Mouse (Mus musculus) neural tube, embryonic 12.5 days (tissue): ENCODE measurements around the gene Vmn1r17. TPM values are rescaled to one million over a fixed set of nuclear protein-coding genes. Genes with fewer than 3 reads are reported as not detected.
"Not testable (repeated sequence)": the region's sequence is repeated elsewhere in the genome, so short reads cannot be mapped to it uniquely, and the experiment has no call there.

Source experiments
- ATAC-seq: fragments of 200-750 bp; cut with Nextera tagmentation; 2 replicates; pipeline ENCODE4 v1.8.0; 2017; ENCODE audit warnings: low read depth, mild to moderate bottlenecking, moderate TSS enrichment, moderate library complexity; ENCODE audit not compliant: low FRiP score
- H3K27ac ChIP-seq: fragments of 300-500 bp; sonication (generic); 2 replicates; pipeline ENCODE4 v1.5.1; 2016
- H3K27me3 ChIP-seq: fragments of 300-500 bp; sonication (generic); replicated peaks from 2 replicates; pipeline ENCODE4 v1.6.1; 2016; ENCODE audit warnings: mild to moderate bottlenecking
- H3K36me3 ChIP-seq: fragments of 300-500 bp; sonication (generic); 2 replicates; pipeline ENCODE4 v1.6.1; 2016; ENCODE audit warnings: mild to moderate bottlenecking
- H3K4me1 ChIP-seq: fragments of 300-500 bp; sonication (generic); 2 replicates; pipeline ENCODE4 v1.6.1; 2016
- H3K4me2 ChIP-seq: fragments of 300-500 bp; sonication (generic); replicated peaks from 2 replicates; pipeline ENCODE4 v1.6.1; 2016; ENCODE audit warnings: mild to moderate bottlenecking
- H3K4me3 ChIP-seq: fragments of 300-500 bp; sonication (generic); 2 replicates; pipeline ENCODE4 v1.5.1; 2016
- H3K9ac ChIP-seq: fragments of 300-500 bp; sonication (generic); 2 replicates; pipeline ENCODE4 v1.6.1; 2016; ENCODE audit warnings: mild to moderate bottlenecking
- H3K9me3 ChIP-seq: fragments of 300-500 bp; sonication (generic); 2 replicates; pipeline ENCODE4 v1.6.1; 2016; ENCODE audit warnings: mild to moderate bottlenecking
- WGBS: fragments of 180-500 bp; shearing (Covaris S2); methylation state at CpG from one replicate; pipeline ENCODE4 v1.1.7; 2016; 5-methylcytosine and 5-hydroxymethylcytosine counted together
- polyA plus RNA-seq: library from polyadenylated mRNA; unstranded; fragments of >200 nt; fragmentation: Nextera tagmentation; extraction: Ambion mirVana; gene quantifications from 2 replicates; pipeline ENCODE4 v1.2.1, GENCODE M21; 2016

Vmn1r17 gene
- not detected in 2 replicates for polyA plus RNA-seq

DNA sequence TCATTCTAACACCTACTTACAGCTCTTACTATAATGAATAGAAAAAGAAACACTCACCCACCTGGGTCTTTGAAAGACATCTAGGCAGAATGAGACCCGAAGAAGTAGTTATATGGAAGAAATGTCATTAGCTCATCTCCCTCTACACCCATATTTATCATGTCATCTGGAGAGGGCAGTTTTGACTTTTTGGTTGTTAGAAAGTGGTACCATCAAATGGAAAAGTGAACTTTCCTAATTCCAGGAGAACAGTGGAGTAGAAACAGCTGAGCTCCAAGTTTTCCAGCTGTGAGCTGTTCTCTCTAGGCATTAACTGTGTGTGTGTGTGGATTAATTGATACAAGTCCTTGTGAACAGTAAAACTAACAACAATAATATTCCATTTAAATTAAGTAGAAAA lies at the start of gene Vmn1r17:
Vmn1r17 (minus strand) TSS at position 101 of the 400 bp plus-strand sequence.
- Histone ChIP-seq H3K4me3 (no peak within 1 kb of the TSS), H3K4me2 (no peak within 1 kb of the TSS), H3K27me3 (no peaks in the 10 kb centered on the region), H3K9ac (no peak within 1 kb of the TSS), H3K9me3 (no peaks in the 10 kb centered on the region), H3K27ac (no peak within 1 kb of the TSS), H3K36me3 (no peaks in the 10 kb centered on the region), H3K4me1 (no peaks in the 10 kb centered on the region)
- ATAC-seq = no peak
- 90% methylated on average over 1 of the region's 1 CpGs for WGBS

DNA sequence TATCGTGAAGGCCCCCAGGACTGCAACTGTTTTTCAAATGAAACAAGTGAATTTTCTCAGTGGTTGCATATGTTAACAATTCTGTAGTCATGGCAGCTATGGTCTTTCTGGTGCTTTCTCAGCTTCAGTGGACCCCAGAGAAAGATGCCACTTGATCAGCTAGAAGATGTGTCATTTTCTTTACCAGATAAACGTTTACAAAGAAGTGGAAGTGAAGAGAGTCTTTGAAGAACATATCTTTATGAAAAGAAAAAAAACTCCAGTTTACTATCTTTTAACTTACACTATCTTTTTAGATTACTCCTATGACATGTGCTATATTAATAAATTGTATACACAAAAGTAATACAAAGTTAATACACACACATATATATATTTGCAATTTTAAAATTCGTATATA lies 40.0 kb upstream of the Vmn1r17 start, which contains the start of gene Vmn1r19:
Vmn1r19 (plus strand) TSS at position 301 of the 400 bp plus-strand sequence.
- not testable (repeated sequence) for H3K4me2 ChIP-seq, H3K36me3 ChIP-seq, ATAC-seq, H3K27ac ChIP-seq, H3K9me3 ChIP-seq, H3K9ac ChIP-seq, H3K4me1 ChIP-seq, H3K27me3 ChIP-seq, H3K4me3 ChIP-seq
- 72% methylated on average over 3 of the region's 3 CpGs for WGBS

DNA sequence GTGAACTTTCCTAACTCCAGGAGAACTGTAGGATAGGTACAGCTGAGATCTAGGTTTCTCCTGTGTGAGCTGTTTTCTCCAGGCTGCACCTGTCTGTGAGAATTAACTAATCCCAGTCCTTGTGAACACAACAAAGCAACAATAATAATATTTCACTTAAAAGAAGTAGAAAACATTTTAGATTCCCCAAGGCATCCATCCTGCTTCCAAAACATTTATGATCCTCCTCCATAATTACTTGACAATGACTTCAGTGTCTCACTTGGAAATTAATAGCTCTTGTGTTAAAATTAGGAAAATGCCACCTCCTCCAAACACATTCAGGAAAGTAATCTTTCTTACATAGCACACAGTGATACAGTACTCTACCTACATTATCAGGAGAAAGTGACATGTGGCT lies 32.2 kb upstream of the Vmn1r17 start, which contains the start of gene Vmn1r18:
Vmn1r18 (minus strand) TSS at position 101 of the 400 bp plus-strand sequence.
- Histone ChIP-seq H3K27me3 (no peaks in the 10 kb centered on the region), H3K27ac (no peak within 1 kb of the TSS), H3K4me3 (no peak within 1 kb of the TSS), H3K4me2 (no peak within 1 kb of the TSS), H3K4me1 (no peaks in the 10 kb centered on the region), H3K9me3 (no peaks in the 10 kb centered on the region), H3K36me3 (no peaks in the 10 kb centered on the region), H3K9ac (no peak within 1 kb of the TSS)
- ATAC-seq = no peak

DNA sequence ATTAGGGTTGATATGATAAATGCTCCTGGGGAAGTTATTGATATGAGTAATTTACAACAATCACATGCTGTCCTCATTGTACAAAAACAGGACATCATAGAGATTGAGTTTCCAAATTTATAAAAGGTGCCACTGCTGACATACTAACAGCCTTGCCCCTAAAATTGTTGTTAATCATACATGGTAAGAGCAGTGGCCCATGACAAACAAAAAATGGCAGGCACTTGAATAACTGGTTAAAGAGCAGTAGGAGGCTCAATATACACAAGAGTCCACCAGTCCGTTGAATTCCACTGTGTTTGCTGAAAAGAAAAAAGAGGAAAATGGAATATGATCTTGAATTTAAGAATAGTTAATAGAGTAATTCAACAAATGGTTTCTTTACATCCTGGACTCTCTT lies 4.0 kb upstream of the Vmn1r17 start:
- Histone ChIP-seq H3K4me2 (no peak overlapping the region), H3K27me3 (no peaks in the 10 kb centered on the region), H3K27ac (no peak overlapping the region), H3K9ac (no peak overlapping the region), H3K9me3 (no peaks in the 10 kb centered on the region), H3K36me3 (no peaks in the 10 kb centered on the region), H3K4me3 (no peak overlapping the region), H3K4me1 (no peaks in the 10 kb centered on the region)
- WGBS = 86% methylated on average over 1 of the region's 1 CpGs
- ATAC-seq = no peak

DNA sequence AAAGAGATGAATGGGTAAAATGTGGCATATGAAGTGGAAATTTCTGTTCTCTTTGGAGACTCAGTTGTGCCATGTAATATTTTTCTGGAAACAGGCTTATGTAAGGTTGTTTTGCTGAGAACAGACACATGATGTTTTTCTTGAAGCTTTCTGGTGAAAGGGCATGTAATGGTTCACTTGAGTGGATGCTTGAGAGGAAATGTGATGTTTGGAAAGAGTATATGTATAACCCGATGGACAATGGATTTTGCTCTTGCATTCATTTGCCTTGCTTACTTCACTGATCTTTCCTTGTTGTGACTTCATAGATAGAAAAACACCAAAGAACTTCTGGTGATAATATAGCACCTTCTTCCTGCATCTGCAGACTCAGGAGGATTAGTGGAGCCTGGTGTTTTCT lies 2.3 kb upstream of the Vmn1r17 start:
- not testable (repeated sequence) for H3K4me2 ChIP-seq, H3K4me3 ChIP-seq, H3K9me3 ChIP-seq, H3K4me1 ChIP-seq, H3K27me3 ChIP-seq, H3K27ac ChIP-seq, ATAC-seq, H3K36me3 ChIP-seq, H3K9ac ChIP-seq
- WGBS = 90% methylated on average over 1 of the region's 1 CpGs

DNA sequence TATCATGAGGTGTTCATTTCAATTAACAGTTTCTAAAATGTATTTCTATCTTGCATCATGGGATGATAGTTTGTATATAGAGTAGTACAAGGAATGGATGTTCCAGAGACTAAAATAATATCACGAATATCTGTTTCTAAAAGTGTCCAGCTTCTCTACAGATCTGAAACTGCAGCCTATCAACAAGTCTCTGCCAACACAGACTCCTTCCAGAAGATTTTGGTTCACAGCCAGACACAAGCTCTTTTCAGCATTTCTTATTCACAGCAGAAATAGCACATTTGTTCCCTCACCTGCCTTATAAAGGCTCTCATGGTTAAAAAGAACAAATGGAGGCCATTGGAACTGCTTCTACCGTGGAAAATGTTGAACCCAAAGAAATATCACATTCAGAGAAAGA lies 6.7 kb downstream of the Vmn1r17 start:
- Histone ChIP-seq H3K36me3 (no peaks in the 10 kb centered on the region), H3K4me3 (no peak overlapping the region), H3K9me3 (no peaks in the 10 kb centered on the region), H3K9ac (no peak overlapping the region), H3K27me3 (no peaks in the 10 kb centered on the region), H3K4me1 (no peaks in the 10 kb centered on the region), H3K27ac (no peak overlapping the region), H3K4me2 (no peak overlapping the region)
- ATAC-seq = no peak
- 86% methylated on average over 2 of the region's 2 CpGs for WGBS

DNA sequence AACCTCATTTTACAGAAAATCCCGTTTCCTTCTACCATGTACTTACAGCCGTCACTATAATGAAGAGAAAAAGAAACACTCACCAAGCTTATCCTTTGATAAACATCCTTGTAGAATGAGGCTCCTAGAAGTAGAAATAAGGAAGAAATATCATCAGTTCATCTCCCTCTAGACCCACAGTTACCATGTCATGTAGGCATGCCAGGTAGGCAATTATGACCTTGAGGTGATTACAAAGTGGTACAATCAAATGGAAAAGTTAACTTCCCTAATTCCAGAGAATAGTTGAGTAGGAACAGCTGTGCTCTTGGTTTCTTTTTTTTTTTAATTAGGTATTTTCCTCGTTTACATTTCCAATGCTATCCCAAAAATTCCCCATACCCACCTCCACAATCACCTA lies 34.1 kb downstream of the Vmn1r17 start, which contains the start of gene Vmn1r16:
Vmn1r16 (minus strand) TSS at position 101 of the 400 bp plus-strand sequence.
- no peaks in the 10 kb centered on the region for H3K4me1 ChIP-seq
- H3K9me3 ChIP-seq = 0 out of 2 replicates have a peak, but pooled peaks cover 3% of the 10 kb centered on the region
- H3K4me3 ChIP-seq = no peak within 1 kb of the TSS
- no peak within 1 kb of the TSS for H3K27ac ChIP-seq
- 77% methylated on average over 3 of the region's 3 CpGs for WGBS
- no peaks in the 10 kb centered on the region for H3K36me3 ChIP-seq
- no peak within 1 kb of the TSS for H3K4me2 ChIP-seq
- ATAC-seq = no peak
- H3K27me3 ChIP-seq = no peaks in the 10 kb centered on the region
- H3K9ac ChIP-seq = no peak within 1 kb of the TSS

DNA sequence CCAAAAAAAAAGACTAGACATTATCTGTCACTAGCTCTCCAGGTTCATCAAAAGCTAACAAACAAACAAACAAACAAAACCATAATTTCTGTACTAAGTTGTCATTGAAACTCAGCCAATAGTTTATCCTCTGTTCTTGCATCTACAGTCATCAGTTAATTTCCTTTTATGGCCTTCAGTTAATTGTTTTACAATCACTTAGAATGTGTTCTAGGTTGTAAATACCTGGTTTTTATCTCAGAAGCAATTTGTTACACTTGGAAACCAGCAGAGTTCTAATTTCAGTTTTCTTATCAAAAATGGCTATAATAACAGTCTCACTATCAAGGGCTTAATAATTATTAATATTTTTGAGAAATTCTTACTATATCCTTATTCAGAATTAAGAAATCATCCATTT lies 37.4 kb downstream of the Vmn1r17 start:
- H3K4me3 ChIP-seq = no peak overlapping the region
- H3K4me2 ChIP-seq = no peak overlapping the region
- no peaks in the 10 kb centered on the region for H3K27me3 ChIP-seq
- H3K9me3 ChIP-seq = no peaks in the 10 kb centered on the region
- no peak overlapping the region for H3K9ac ChIP-seq
- no peaks in the 10 kb centered on the region for H3K36me3 ChIP-seq
- no peak for ATAC-seq
- H3K4me1 ChIP-seq = no peaks in the 10 kb centered on the region
- no peak overlapping the region for H3K27ac ChIP-seq

Other genes with a start within 250 kb of the Vmn1r17 start
- gene Vmn1r11, start 230.3 kb downstream of the Vmn1r17 start, polyA plus RNA-seq = not detected in 2 replicates
- not detected in 2 replicates for gene Vmn1r12, start 206.8 kb downstream of the Vmn1r17 start, polyA plus RNA-seq
- gene Vmn1r13, start 160.4 kb downstream of the Vmn1r17 start, polyA plus RNA-seq = not detected in 2 replicates
- gene Vmn1r14, start 132.0 kb downstream of the Vmn1r17 start, polyA plus RNA-seq = not detected in 2 replicates
- not detected in 2 replicates for gene Vmn1r15, start 105.8 kb downstream of the Vmn1r17 start, polyA plus RNA-seq
- gene Vmn1r16, start 34.2 kb downstream of the Vmn1r17 start, polyA plus RNA-seq = not detected in 2 replicates
- gene Vmn1r18, start 32.1 kb upstream of the Vmn1r17 start, polyA plus RNA-seq = not detected in 2 replicates
- not detected in 2 replicates for gene Vmn1r19, start 40.1 kb upstream of the Vmn1r17 start, polyA plus RNA-seq
- gene Vmn1r20, start 65.2 kb upstream of the Vmn1r17 start, polyA plus RNA-seq = not detected in 2 replicates
- gene Ppm1k, start 171.7 kb upstream of the Vmn1r17 start, polyA plus RNA-seq = 6.6 and 7.1 TPM in 2 replicates
- 1.6 and 1.9 TPM in 2 replicates for gene Herc6, start 217.3 kb upstream of the Vmn1r17 start, polyA plus RNA-seq